Mouse (Mus musculus) thymus, adult 18-20 months (tissue): ENCODE results near the gene Esx1.
A peak's percentile ranks its signal among the peaks of the same experiment; 100 is the strongest.

Experiments
- DNase-seq, 2 experiments: peaks; one replicate each; pipeline ENCODE4 v3.0.0; 2022; ENCODE audit warnings: mixed read lengths in 2 of 2

The Esx1 gene

GRCm38 (mm10) chrX:137121718-137122117 is at the start of gene Esx1:
Gene Esx1 (minus strand): TSS chrX:137122083.
- DNase-seq = no peak

GRCm38 (mm10) chrX:137170021-137170420 is 48.1 kb upstream of the Esx1 start:
- no peak for DNase-seq

- no peak for DNase-seq
These were observed 45.8 kb upstream of the Esx1 start for GRCm38 (mm10) chrX:137167658-137168057.

- no peak for DNase-seq
These were observed 43.7 kb upstream of the Esx1 start for GRCm38 (mm10) chrX:137165621-137166020.

- DNase-seq = no peak
These were observed 40.8 kb upstream of the Esx1 start for GRCm38 (mm10) chrX:137162700-137163099.

- no peak for DNase-seq
These were observed 39.1 kb upstream of the Esx1 start for GRCm38 (mm10) chrX:137160971-137161370.

- no peak for DNase-seq
These were observed 27.2 kb upstream of the Esx1 start for GRCm38 (mm10) chrX:137149050-137149449.

- no peak for DNase-seq
These were observed 22.8 kb upstream of the Esx1 start for GRCm38 (mm10) chrX:137144674-137145073.

GRCm38 (mm10) chrX:137143726-137144125 is 21.8 kb upstream of the Esx1 start:
- no peak for DNase-seq

- DNase-seq = no peak
These were observed 20.7 kb upstream of the Esx1 start for GRCm38 (mm10) chrX:137142546-137142945.

GRCm38 (mm10) chrX:137141669-137142068 is 19.8 kb upstream of the Esx1 start:
- DNase-seq = no peak

GRCm38 (mm10) chrX:137127542-137127941 is 5.7 kb upstream of the Esx1 start:
- no peak for DNase-seq

- DNase-seq = no peak
These were observed 2.0 kb downstream of the Esx1 start for GRCm38 (mm10) chrX:137119675-137120423.

GRCm38 (mm10) chrX:137118097-137118746 is 3.7 kb downstream of the Esx1 start:
- peak; percentile 15 to 26 for DNase-seq

GRCm38 (mm10) chrX:137106498-137106897 is 15.4 kb downstream of the Esx1 start:
- DNase-seq = no peak

GRCm38 (mm10) chrX:137104531-137104930 is 17.4 kb downstream of the Esx1 start:
- DNase-seq = no peak
